Mouse (Mus musculus) v-Abl transformed pro-B cells (cell line): ENCODE data around the gene Plekhg2.

Source experiments
- in situ Hi-C, 2 experiments: fragments of 400-800 bp; cut with MboI; formaldehyde crosslinking; loops; one replicate each; pipeline ENCODE4 v1.15.1; 2025; ENCODE audit not compliant: unreplicated experiment in 2 of 2

Gene Plekhg2

DNA sequence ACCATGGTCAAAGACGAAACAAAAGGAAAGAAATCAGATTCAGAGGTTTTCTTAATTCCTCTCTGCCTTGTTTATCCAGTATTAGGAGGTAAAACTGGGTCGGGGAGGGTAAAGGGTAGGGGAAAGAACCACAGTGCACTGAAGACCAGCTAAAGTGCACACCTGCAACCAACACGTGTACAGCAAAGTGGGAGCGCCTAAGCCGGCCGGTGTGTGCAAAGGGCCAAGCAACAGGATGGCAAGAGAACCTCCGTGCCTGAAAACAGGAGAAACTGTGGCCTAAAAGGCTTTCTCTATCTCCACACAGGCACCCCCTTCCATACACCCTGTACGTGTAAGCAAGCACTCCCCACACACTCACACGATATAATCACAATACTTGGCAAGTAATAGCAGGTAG lies 12.8 kb upstream of the Plekhg2 start:
- in situ Hi-C loops = loop anchor here in 1 of 2 experiments (25.0 kb wide), 1 partner anchor 923 kb away; the partner anchor contains the start of gene Sertad3

GRCm38 (mm10) chr7:28384162-28384561 lies 11.8 kb upstream of the Plekhg2 start:
- in situ Hi-C loops = loop anchor here in 1 of 2 experiments (25.0 kb wide), 1 partner anchor 922 kb away; the partner anchor contains the start of gene Sertad3

DNA sequence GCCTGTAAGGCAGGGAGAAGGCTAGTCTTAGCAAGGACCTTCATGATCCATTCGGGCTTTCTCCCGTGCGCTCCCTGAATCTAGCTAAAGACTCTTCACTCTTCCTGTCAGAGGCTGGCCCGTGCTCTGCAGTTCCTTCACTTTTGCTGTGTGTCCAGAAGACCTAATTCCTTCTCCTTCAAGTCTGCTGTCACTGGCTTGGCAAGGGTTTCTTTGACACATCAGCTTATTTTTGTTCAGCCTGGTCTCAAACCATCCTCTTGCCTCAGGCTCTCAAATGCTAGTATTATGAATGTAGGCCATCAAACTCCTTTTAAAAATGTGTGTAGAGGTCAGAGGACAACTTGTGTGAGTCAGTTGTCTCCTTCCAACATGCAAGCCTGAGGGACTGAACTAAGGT lies 11.2 kb upstream of the Plekhg2 start:
- in situ Hi-C loops = loop anchor here in 1 of 2 experiments (25.0 kb wide), 1 partner anchor 921 kb away; the partner anchor contains the start of gene Sertad3

DNA sequence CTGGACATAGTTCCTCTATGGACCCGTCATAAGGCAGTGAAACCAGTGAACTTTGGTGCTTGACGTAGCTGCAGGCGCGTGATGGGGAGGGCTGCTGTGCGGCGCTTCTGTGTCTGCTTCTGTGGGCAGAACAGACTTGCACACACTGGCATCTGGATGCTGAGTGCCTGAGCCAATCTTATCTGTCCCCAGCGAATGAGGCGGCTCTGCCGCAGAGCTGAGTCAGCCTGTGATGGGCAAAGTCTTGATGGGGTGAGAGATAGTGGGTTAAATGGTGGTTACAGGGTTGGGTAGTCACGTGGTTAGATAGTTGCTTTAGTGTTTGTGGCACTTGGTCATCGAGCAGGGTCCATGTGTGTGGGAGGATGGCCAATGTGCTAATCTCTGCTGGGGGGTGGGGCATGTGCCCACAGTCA lies 10.6 kb upstream of the Plekhg2 start:
- in situ Hi-C loops = loop anchor here in 1 of 2 experiments (25.0 kb wide), 1 partner anchor 921 kb away; the partner anchor contains the start of gene Sertad3

DNA sequence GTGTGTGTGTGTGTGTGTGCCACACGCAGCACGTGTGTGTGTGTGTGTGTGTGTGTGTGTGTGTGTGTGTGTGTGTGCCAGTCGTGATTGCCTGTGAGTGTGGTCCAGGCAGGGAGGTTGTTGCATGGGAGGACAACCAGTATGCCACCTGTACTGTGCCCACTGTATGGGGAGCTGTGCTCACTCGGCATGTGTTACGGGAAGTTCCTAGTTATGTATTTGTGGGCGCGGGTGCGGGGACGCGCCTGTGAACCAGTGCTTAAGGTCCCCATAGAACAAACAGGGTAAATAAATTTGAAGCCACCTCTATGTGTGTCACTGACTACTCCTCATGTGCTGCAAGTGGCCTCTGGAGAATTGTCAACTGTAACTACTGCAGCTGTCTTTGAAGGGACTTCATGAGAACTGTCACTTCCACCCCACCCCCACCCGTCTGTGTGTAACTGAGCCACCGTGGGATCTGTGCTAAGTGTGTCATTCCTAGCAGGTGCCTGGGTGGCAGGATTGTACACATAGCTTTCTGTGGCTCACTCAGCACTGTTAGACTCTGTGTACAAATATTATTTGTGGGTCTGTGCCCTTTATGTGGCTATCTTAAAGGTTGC lies 10.1 kb upstream of the Plekhg2 start:
- in situ Hi-C loops = loop anchor here in 1 of 2 experiments (25.0 kb wide), 1 partner anchor 920 kb away; the partner anchor contains the start of gene Sertad3

DNA sequence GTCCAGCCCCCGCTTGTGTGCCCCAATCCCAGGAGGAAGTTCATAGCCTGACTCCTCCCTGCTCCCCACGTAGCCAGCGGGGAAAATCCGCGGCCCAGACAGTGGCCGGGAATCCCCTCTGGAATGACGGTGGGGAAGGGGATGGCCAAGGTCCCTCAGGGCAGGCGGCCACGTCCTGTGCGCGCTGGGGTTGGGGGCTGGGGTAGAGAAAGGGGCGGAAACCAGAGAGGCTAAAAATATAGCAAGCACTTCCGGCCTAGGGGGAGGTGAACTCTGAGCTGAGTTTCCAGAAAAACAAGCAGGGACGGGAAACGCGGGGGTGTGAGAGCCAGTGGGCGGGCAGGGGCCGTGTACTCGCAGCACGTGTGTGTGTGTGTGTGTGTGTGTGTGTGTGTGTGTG lies 9.5 kb upstream of the Plekhg2 start:
- in situ Hi-C loops = loop anchor here in 1 of 2 experiments (25.0 kb wide), 1 partner anchor 920 kb away; the partner anchor contains the start of gene Sertad3

GRCm38 (mm10) chr7:28381017-28381790 lies 8.8 kb upstream of the Plekhg2 start:
- in situ Hi-C loops = loop anchor here in 1 of 2 experiments (25.0 kb wide), 1 partner anchor 919 kb away; the partner anchor contains the start of gene Sertad3

GRCm38 (mm10) chr7:28380237-28381016 lies 8.0 kb upstream of the Plekhg2 start, which contains the start of gene Zfp36:
Gene Zfp36, minus strand, starts transcription at chr7:28380253.
- in situ Hi-C loops = loop anchor here in 1 of 2 experiments (25.0 kb wide), 1 partner anchor 918 kb away; the partner anchor contains the start of gene Sertad3

DNA sequence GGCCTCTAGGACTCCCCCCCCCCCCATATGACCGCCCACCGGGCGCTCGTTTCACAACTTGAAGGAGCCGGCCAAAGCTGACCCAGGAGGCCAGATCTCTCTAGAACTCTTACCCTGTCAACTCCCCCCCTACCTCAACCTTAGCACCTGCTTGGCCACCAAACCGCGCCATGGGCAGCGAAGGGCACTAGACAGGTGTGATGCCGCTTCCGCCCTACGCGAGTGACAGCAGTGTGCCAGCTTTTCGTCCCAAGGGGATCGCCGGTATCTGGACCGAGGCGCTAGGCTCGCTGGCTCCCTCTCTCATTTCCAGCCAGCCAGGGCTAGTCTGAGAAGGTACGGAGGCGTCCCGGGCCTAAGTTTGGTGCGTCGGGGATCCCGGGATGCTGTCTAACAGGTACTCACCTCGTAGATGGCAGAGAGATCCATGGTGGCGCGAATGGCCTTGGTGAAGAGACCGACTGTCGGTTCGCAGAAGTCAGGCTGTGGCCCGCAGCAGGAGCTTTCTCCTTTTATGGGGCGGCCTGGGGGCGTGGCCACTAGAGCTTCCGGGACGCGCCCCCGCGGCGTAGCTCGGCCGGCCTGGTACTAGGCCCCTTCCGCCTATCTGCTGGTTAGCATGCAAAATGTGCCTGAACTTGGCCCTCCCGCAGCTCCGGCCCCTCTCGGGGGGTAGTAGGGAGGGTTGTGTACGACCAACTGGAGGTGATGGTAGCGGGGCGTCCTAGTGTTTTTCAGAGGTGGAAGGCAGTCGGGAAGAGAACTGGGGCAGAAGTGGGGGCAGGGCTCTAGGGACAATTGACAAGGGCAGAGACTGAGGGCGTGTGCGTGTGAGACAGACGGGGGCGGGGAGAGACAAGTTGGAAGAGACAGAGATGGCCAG lies 6.6 kb upstream of the Plekhg2 start:
- in situ Hi-C loops = loop anchor here in 1 of 2 experiments (5.0 to 25.0 kb wide), 4 partner anchors 56 to 917 kb away; partner anchors contain the start of genes Gmfg, Pak4, Samd4b and Sertad3

- in situ Hi-C loops = loop anchor here in 1 of 2 experiments (5.0 to 25.0 kb wide), 4 partner anchors 57 to 916 kb away; partner anchors contain the start of genes Gmfg, Pak4, Samd4b and Sertad3
Observed at GRCm38 (mm10) chr7:28378066-28378690, 5.8 kb upstream of the Plekhg2 start.

GRCm38 (mm10) chr7:28377190-28378065 lies 5.0 kb upstream of the Plekhg2 start:
- in situ Hi-C loops = loop anchor here in 1 of 2 experiments (5.0 to 25.0 kb wide), 4 partner anchors 57 to 915 kb away; partner anchors contain the start of genes Gmfg, Pak4, Samd4b and Sertad3

GRCm38 (mm10) chr7:28376011-28376771 lies 3.8 kb upstream of the Plekhg2 start:
- in situ Hi-C loops = loop anchor here in 1 of 2 experiments (5.0 to 25.0 kb wide), 4 partner anchors 59 to 914 kb away; partner anchors contain the start of genes Gmfg, Pak4, Samd4b and Sertad3

DNA sequence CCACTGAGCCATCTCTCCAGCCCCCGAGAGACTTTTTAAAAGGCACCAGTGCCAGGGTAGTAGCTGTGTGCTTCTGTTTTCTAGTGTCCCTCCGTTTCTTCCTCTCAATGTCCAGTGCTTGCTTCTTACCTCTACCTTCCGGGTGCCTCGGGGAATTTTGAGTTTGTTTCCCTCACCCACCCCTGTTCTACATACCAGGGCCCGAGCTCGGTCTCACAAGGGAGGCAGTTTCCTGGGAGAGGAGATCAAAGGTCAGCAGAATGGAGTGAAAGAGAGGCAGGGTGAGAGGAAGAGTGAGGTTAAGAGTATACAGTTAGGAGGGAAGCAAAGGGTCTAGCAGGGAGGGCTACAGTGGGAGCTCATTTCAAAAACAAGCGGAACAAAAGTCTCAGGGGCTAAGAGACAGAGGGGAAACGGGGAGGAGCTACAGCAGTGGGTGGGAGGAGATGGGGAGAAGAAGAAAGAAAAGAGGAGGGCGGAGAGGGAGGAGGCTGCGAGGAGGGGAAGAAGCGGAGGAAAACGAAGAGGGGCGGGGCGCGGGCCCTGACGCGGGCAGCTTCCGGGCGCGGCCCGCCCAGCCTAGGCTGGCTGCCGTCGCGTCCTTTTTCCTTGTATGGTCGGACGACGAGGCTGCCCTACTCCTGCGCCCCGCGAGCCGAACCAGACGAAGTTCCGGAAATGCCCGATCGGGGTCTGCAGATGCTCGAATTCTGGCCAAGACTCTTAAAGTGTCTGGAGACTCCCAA lies 3.0 kb upstream of the Plekhg2 start:
- in situ Hi-C loops = loop anchor here in 1 of 2 experiments (5.0 to 25.0 kb wide), 4 partner anchors 59 to 913 kb away; partner anchors contain the start of genes Gmfg, Pak4, Samd4b and Sertad3

- in situ Hi-C loops = loop anchor here in 1 of 2 experiments (5.0 to 25.0 kb wide), 4 partner anchors 60 to 912 kb away; partner anchors contain the start of genes Gmfg, Pak4, Samd4b and Sertad3
Observed at GRCm38 (mm10) chr7:28374647-28375046, 2.2 kb upstream of the Plekhg2 start.

DNA sequence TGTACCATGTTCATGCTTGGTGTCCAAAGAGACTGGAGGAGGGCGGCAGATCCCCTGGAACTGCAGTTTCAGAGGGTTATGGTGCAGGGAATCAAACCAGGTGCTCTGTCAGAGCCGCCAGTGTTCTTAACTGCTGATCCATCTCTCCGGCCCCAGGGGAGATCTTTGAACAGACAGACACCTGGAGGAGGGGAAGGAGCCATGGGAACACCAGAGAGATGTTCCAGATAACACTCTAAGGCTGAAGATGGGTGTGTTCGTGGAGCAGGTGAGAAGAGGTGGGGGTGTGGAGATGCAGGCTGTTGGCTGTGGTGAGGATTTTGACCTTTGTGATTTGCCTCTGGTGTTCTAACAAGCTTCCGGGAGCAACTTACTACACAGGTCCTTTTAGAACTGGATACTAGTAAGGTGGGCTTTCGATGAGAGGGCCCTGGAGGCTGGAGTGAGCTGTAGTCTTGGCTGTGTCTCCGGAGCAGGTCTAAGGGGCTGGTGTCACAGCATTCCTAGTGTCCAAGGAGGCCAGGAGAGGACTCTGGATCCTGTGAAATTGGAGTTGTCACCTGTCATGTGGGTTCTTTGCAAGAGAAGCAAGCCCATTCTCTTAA lies 1.6 kb upstream of the Plekhg2 start:
- in situ Hi-C loops = loop anchor here in 1 of 2 experiments (10.0 kb wide), 2 partner anchors 61 to 221 kb away; partner anchors contain the start of genes Gmfg, Pak4 and Samd4b
